Mouse (Mus musculus) G1E (cell line): ENCODE measurements around the gene Crnkl1. TPM values are rescaled to one million over a fixed set of nuclear protein-coding genes. Genes with fewer than 3 reads are reported as not detected.
A peak's percentile ranks its signal among the peaks of the same experiment; 100 is the strongest.

Source experiments
- ATAC-seq: 2 replicates; pipeline ENCODE4 v1.8.0; 2016; ENCODE audit warnings: mild to moderate bottlenecking; ENCODE audit not compliant: insufficient number of reproducible peaks, poor library complexity, low FRiP score, severe bottlenecking; ENCODE audit errors: extremely low read depth
- DNase-seq: peaks from one replicate; pipeline ENCODE4 v3.0.0; 2012; ENCODE audit warnings: low spot score
- H3K27me3 ChIP-seq: 2 replicates; pipeline ENCODE4 v1.6.1; 2012; ENCODE audit warnings: mild to moderate bottlenecking, low read length, inconsistent platforms; ENCODE audit not compliant: insufficient read depth
- H3K36me3 ChIP-seq: replicated peaks from 2 replicates; pipeline ENCODE3; 2012; ENCODE audit warnings: mild to moderate bottlenecking, inconsistent platforms
- H3K4me1 ChIP-seq: 2 replicates; pipeline ENCODE4 v1.6.1; 2012; ENCODE audit warnings: low read depth, low read length, inconsistent platforms, mixed read lengths; ENCODE audit not compliant: insufficient read depth
- H3K4me3 ChIP-seq: 2 replicates; pipeline ENCODE4 v1.5.1; 2012; ENCODE audit warnings: low read depth, mild to moderate bottlenecking, inconsistent platforms, low read length, moderate library complexity, mixed read lengths
- H3K9me3 ChIP-seq: replicated peaks from 2 replicates; pipeline ENCODE4 v1.6.1; 2012; ENCODE audit warnings: inconsistent platforms
- CTCF ChIP-seq: IDR thresholded peaks from 2 replicates; pipeline ENCODE4 v1.5.1; 2012; ENCODE audit warnings: low read depth, low read length, inconsistent platforms, mixed read lengths
- GATA1 ChIP-seq: IDR thresholded peaks from 2 replicates; pipeline ENCODE4 v1.6.1; 2012; ENCODE audit warnings: borderline replicate concordance, low read length, inconsistent platforms, mixed read lengths
- GATA2 ChIP-seq: IDR thresholded peaks from 2 replicates; pipeline ENCODE4 v1.6.1; 2012; ENCODE audit warnings: low read depth, low read length, inconsistent platforms, borderline replicate concordance
- POLR2AphosphoS5 ChIP-seq: IDR thresholded peaks from 2 replicates; pipeline ENCODE4 v1.6.1; 2012; ENCODE audit warnings: low read depth, low read length, inconsistent platforms; ENCODE audit not compliant: insufficient replicate concordance
- TAL1 ChIP-seq: conservative IDR thresholded peaks from 2 replicates; pipeline ENCODE4 v1.6.1; 2012; ENCODE audit warnings: low read depth, low read length, inconsistent platforms, mixed read lengths
- polyA plus RNA-seq: library from polyadenylated mRNA; stranded (reverse); fragments of >175 nt; gene quantifications from 2 replicates; pipeline ENCODE4 v1.2.3, GENCODE M21; 2012
- total RNA-seq, 2 experiments: library from RNA; stranded (forward) in 1 of 2; stranded (reverse) in 1 of 2; fragments of 200-1000 nt in 1 of 2; fragments of >200 nt in 1 of 2; fragmentation: Nextera tagmentation in 1 of 2; gene quantifications; 2 replicates each; pipeline ENCODE4 v1.2.3; 2014 to 2017

Crnkl1 gene
- total RNA-seq (2014; fragmentation: Nextera tagmentation) (26.8 and 28.6 TPM in 2 replicates), total RNA-seq (2017) (69.8 and 72.4 TPM in 2 replicates), polyA plus RNA-seq (14.6 and 23.0 TPM in 2 replicates)

DNA sequence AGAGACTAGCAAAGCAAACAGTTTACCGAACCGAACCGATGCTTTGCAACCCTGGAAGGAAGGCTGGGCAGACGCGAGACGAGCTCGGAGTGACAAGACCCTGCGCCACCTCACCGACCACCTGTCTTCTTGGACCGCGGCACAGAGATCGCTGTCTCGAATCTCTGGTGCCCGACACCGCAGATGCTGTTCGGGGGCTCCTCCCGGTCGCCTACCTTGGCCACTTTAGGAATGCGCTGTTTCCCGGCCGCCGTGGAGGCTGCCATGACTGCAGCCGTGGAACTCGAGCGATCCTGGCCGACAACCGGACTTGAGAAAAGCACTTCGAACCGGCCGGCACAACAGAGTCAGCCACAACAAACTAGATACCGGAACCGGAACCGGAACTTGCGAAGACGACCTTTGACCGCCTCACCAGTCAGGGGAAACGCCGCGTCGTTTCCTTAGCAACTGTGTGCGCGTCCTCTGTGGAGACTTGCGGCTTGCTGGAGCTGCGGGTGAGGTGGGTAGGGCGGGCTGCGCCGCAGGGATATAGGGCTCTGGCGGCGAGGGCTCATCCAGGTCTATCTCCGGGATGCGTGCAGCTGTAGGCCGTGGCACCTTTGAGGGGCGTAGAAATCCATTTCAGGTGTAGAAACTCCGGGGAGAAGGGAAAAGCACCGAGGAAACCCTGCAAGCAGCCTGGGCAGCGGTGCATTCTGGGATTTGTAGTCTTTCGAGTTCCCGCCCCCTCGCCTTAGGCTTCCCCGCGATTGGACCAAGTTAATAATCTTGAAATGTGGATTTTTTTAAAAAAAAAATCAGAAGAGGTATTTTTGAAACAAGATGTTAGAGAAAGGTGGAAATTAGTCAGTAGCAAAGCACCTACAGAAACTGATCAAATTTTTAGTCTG lies at the start of gene Crnkl1, which contains the start of gene Cfap61:
Gene Crnkl1, minus strand, starts transcription at position 676 of the 893 bp plus-strand sequence.
Gene Cfap61, plus strand, starts transcription at position 446 of the 893 bp plus-strand sequence.
- Histone ChIP-seq H3K4me3 (peak within 1 kb of the TSS; percentile 97), H3K4me1 (peaks cover 10% of the 10 kb centered on the region), H3K27me3 (peaks cover 11% of the 10 kb centered on the region), H3K36me3 (peaks cover 33% of the 10 kb centered on the region), H3K9me3 (no peaks in the 10 kb centered on the region)
- TF ChIP-seq CTCF (no peak), GATA1 (no peak), GATA2 (no peak), TAL1 (no peak), POLR2AphosphoS5 (no peak)
- peak; percentile 98 for ATAC-seq
- DNase-seq, result peak; percentile 89

DNA sequence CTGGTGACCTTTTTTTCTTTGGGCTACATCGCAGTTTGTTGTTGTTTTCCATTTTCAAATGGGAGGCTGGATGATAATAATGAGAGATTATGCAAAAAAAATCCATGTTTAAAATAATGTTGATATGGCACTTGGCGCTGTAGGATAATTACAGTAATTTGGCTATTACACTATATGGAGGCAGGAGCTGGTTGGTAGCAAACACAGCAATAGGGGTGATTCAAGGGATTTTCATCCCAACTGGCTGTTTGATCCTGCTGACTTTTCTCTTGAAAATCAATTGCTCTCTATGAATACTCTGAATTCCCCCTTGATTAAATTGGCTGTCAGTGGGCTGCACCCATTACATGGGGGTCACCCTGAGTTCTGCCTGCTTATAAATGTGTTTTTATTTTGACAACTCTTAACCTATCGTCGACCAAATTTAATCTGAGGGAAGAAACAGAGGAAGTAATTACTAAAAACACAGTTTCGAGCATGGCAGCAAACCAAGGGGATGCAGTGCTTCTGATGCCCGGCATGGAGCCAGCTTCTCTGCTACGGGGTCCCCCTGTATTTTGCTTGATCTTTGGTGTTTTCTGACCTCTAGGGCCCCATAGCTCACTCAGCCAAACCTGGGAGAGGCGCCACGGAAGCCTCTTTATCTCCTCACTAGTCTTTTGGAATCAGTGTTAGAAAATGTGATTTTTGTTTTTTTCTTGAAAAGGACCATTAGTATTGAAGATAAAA lies 47.7 kb upstream of the Crnkl1 start:
- Histone ChIP-seq H3K4me1 (no peaks in the 10 kb centered on the region), H3K27me3 (no peaks in the 10 kb centered on the region), H3K36me3 (no peaks in the 10 kb centered on the region), H3K4me3 (no peak overlapping the region), H3K9me3 (no peaks in the 10 kb centered on the region)
- DNase-seq, result no peak
- no peak for TF ChIP-seq TAL1
- TF ChIP-seq CTCF, result no peak
- TF ChIP-seq GATA1, result no peak
- TF ChIP-seq POLR2AphosphoS5, result no peak
- TF ChIP-seq GATA2, result no peak
- no peak for ATAC-seq

DNA sequence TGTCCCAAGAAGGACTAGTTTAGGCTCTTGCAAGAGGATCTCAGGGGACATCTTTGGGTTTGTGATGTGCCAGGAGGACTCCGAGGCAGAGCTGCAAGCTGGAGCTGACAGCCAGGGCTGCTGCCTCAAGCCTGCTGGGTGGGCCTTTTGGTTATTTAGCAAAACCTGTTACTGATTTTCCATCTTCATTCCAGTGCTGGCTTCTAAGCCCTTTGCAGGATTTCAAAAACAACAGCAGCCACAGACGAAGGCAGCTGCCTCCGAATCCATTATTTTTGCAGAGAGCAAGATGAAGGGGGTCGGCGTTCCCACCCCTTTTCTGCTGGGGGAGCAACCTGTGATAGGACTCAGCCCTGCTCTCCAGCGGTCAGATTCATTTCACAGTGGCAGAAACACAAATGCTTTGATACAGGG lies 46.9 kb upstream of the Crnkl1 start:
- no peaks in the 10 kb centered on the region for H3K27me3 ChIP-seq
- no peaks in the 10 kb centered on the region for H3K9me3 ChIP-seq
- ATAC-seq, result no peak
- no peaks in the 10 kb centered on the region for H3K36me3 ChIP-seq
- TF ChIP-seq GATA2 (no peak), GATA1 (no peak), CTCF (no peak), TAL1 (no peak), POLR2AphosphoS5 (no peak)
- H3K4me3 ChIP-seq, result no peak overlapping the region
- DNase-seq, result no peak
- no peaks in the 10 kb centered on the region for H3K4me1 ChIP-seq

DNA sequence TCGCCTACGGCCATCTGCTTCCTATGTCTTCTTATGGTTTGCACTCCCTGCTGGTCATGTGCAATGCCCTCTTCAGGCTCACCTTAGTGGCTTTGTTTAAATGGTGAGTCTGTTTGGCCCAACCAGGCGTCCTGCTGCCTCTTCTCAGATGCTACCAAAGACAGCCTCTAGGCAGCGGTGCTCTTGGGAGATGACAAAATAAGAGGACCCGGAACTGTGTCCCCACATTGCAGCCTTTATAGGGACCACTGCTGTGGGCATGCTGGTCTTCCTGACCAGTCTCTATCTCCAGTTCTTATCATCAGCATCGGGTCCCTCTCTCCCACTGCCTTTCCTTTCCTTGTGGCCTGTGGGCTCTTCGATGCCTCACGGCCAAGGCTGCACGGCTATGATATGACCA lies 46.1 kb upstream of the Crnkl1 start:
- no peaks in the 10 kb centered on the region for H3K36me3 ChIP-seq
- no peaks in the 10 kb centered on the region for H3K4me1 ChIP-seq
- H3K27me3 ChIP-seq, result no peaks in the 10 kb centered on the region
- H3K4me3 ChIP-seq, result no peak overlapping the region
- ATAC-seq (no peak), DNase-seq (no peak)
- no peak for TF ChIP-seq TAL1
- no peak for TF ChIP-seq GATA2
- TF ChIP-seq CTCF, result no peak
- TF ChIP-seq GATA1, result no peak
- no peaks in the 10 kb centered on the region for H3K9me3 ChIP-seq

DNA sequence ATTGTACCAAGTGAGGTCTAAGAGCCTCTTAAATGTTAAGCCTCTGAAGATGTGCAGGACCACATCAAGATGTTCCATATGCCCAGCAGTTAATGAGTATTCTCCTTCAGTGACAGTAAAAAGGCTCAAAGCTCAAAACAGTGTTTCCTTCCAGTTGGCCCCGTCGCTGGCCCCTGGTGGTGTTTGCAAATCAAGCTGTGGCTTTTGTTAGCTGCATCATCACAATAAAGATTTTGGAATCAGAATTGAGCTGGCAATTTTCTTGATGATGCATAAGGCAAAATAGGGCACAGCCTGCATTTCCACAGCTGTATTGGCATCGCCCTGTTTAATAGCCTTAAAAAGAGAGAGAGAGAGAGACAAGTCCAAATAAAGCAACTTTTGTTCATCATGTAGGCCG lies 44.8 kb upstream of the Crnkl1 start:
- Histone ChIP-seq H3K4me1 (no peaks in the 10 kb centered on the region), H3K9me3 (no peaks in the 10 kb centered on the region), H3K27me3 (no peaks in the 10 kb centered on the region), H3K36me3 (no peaks in the 10 kb centered on the region), H3K4me3 (no peak overlapping the region)
- no peak for TF ChIP-seq TAL1
- TF ChIP-seq POLR2AphosphoS5, result no peak
- TF ChIP-seq CTCF, result no peak
- no peak for TF ChIP-seq GATA1
- TF ChIP-seq GATA2, result no peak
- DNase-seq (no peak), ATAC-seq (no peak)

DNA sequence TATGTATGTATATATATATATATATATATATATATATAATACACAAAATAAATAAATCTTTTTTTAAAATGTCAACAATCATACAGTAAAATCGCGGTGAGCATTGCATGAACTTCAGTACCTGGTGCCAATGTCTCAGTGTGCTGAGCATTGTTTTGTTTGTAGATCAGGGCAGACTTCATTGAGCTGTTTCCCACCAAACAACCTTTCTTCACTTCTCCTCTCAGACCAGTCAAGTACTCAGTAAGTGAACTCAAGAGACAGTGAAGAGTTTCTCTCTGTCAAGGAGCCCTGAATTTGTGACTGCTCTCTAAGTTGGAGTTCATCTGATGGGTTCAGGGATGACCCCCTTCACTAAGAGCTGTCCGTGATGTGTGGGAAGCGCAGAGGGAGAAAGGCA lies 37.8 kb upstream of the Crnkl1 start:
- Histone ChIP-seq H3K4me3 (no peak overlapping the region), H3K9me3 (peaks cover 4% of the 10 kb centered on the region; the same call in 1 of the 2 replicates), H3K27me3 (no peaks in the 10 kb centered on the region), H3K36me3 (no peaks in the 10 kb centered on the region), H3K4me1 (no peaks in the 10 kb centered on the region)
- TF ChIP-seq POLR2AphosphoS5, result no peak
- TF ChIP-seq CTCF, result no peak
- no peak for TF ChIP-seq GATA2
- no peak for TF ChIP-seq GATA1
- no peak for TF ChIP-seq TAL1
- no peak for DNase-seq
- ATAC-seq, result no peak
